Mouse (Mus musculus) intestine, embryonic 14.5 days (tissue): ENCODE data around the gene Klk12. TPM values are rescaled to one million over a fixed set of nuclear protein-coding genes. Genes with fewer than 3 reads are reported as not detected.

Experiments used
- ATAC-seq: fragments of 200-750 bp; cut with Nextera tagmentation; replicated peaks from 2 replicates; pipeline ENCODE4 v1.8.0; 2017; ENCODE audit warnings: low read depth, moderate number of reproducible peaks, moderate TSS enrichment, moderate library complexity; ENCODE audit not compliant: low FRiP score, low TSS enrichment
- DNase-seq: peaks from one replicate; pipeline ENCODE4 v3.0.0-alpha.2; 2018; ENCODE audit warnings: low spot score
- H3K27ac ChIP-seq: fragments of 300-500 bp; sonication (generic); 2 replicates; pipeline ENCODE4 v1.5.1; 2014; ENCODE audit warnings: low read depth, mild to moderate bottlenecking, control low read depth
- H3K27me3 ChIP-seq: fragments of 300-500 bp; sonication (generic); replicated peaks from 2 replicates; pipeline ENCODE4 v1.6.1; 2014; ENCODE audit warnings: low read length, control low read depth; ENCODE audit not compliant: control insufficient read depth, insufficient read depth
- H3K36me3 ChIP-seq: fragments of 300-500 bp; sonication (generic); 2 replicates; pipeline ENCODE4 v1.6.1; 2014; ENCODE audit warnings: low read length, control low read depth; ENCODE audit not compliant: control insufficient read depth, insufficient read depth
- H3K4me1 ChIP-seq: fragments of 300-500 bp; sonication (generic); replicated peaks from 2 replicates; pipeline ENCODE4 v1.6.1; 2014; ENCODE audit warnings: low read length, control low read depth, mixed read lengths; ENCODE audit not compliant: control insufficient read depth, insufficient read depth
- H3K4me2 ChIP-seq: fragments of 300-500 bp; sonication (generic); 2 replicates; pipeline ENCODE4 v1.6.1; 2014; ENCODE audit warnings: low read length
- H3K4me3 ChIP-seq: fragments of 300-500 bp; sonication (generic); 2 replicates; pipeline ENCODE4 v1.5.1; 2014; ENCODE audit warnings: low read depth, low read length, control low read depth, mixed read lengths
- H3K9ac ChIP-seq: fragments of 300-500 bp; sonication (generic); 2 replicates; pipeline ENCODE4 v1.6.1; 2014; ENCODE audit warnings: mild to moderate bottlenecking, low read length
- H3K9me3 ChIP-seq: fragments of 300-500 bp; sonication (generic); 2 replicates; pipeline ENCODE4 v1.6.1; 2016; ENCODE audit warnings: low read length, control low read depth; ENCODE audit not compliant: control insufficient read depth
- WGBS: fragments of 180-500 bp; shearing (Covaris S2); extraction: QIAGEN DNeasy Blood & Tissue Kit; methylation state at CpG from one replicate; pipeline ENCODE4 v1.1.7; 2014; 5-methylcytosine and 5-hydroxymethylcytosine counted together
- polyA plus RNA-seq: library from polyadenylated mRNA; unstranded; fragments of >200 nt; fragmentation: Nextera tagmentation; extraction: Ambion mirVana; gene quantifications from 2 replicates; pipeline ENCODE4 v1.2.1, GENCODE M21; 2014

Klk12 gene
- polyA plus RNA-seq, 1 experiment from 2014 or later = not detected

- no peak overlapping the region for H3K9ac ChIP-seq
- WGBS = 73% methylated on average over 6 of the region's 6 CpGs
- no peak for ATAC-seq
Observed at GRCm38 (mm10) chr7:43774802-43775201, 6.1 kb downstream of the Klk12 start.

GRCm38 (mm10) chr7:43775311-43776057, 6.8 kb downstream of the Klk12 start:
- Histone ChIP-seq H3K27ac (no peak overlapping the region), H3K36me3 (no peaks in the 10 kb centered on the region), H3K9ac (no peak overlapping the region), H3K4me1 (no peaks in the 10 kb centered on the region), H3K27me3 (no peaks in the 10 kb centered on the region), H3K9me3 (no peaks in the 10 kb centered on the region), H3K4me3 (no peak overlapping the region), H3K4me2 (no peak overlapping the region)
- WGBS = 56% methylated on average over 6 of the region's 7 CpGs
- ATAC-seq = no peak
- DNase-seq = peak; percentile 50

More at GRCm38 (mm10) chr7:43774802-43775201, 6.1 kb downstream of the Klk12 start:
- H3K4me1 ChIP-seq = no peaks in the 10 kb centered on the region
- H3K9me3 ChIP-seq = no peaks in the 10 kb centered on the region
- H3K4me3 ChIP-seq = no peak overlapping the region
- DNase-seq = no peak
- no peak overlapping the region for H3K27ac ChIP-seq
- H3K27me3 ChIP-seq = no peaks in the 10 kb centered on the region
- no peaks in the 10 kb centered on the region for H3K36me3 ChIP-seq
- no peak overlapping the region for H3K4me2 ChIP-seq

- H3K27me3 ChIP-seq = no peaks in the 10 kb centered on the region
- H3K4me1 ChIP-seq = no peaks in the 10 kb centered on the region
- no peak overlapping the region for H3K9ac ChIP-seq
- no peak for ATAC-seq
- no peak overlapping the region for H3K27ac ChIP-seq
- WGBS = 82% methylated on average over 5 of the region's 5 CpGs
- DNase-seq = peak; percentile 18
- no peaks in the 10 kb centered on the region for H3K9me3 ChIP-seq
- H3K4me3 ChIP-seq = no peak overlapping the region
- no peak overlapping the region for H3K4me2 ChIP-seq
- no peaks in the 10 kb centered on the region for H3K36me3 ChIP-seq
Observed at GRCm38 (mm10) chr7:43776506-43776905, 7.8 kb downstream of the Klk12 start.

GRCm38 (mm10) chr7:43777423-43777822, 8.7 kb downstream of the Klk12 start:
- no peak for DNase-seq
- H3K27me3 ChIP-seq = no peaks in the 10 kb centered on the region
- H3K9me3 ChIP-seq = no peaks in the 10 kb centered on the region

GRCm38 (mm10) chr7:43778176-43778970, 9.7 kb downstream of the Klk12 start:
- Histone ChIP-seq H3K4me3 (no peak overlapping the region), H3K27ac (no peak overlapping the region), H3K4me2 (no peak overlapping the region), H3K9me3 (no peaks in the 10 kb centered on the region), H3K36me3 (no peaks in the 10 kb centered on the region), H3K27me3 (no peaks in the 10 kb centered on the region; the same call in 1 of the 2 replicates), H3K9ac (no peak overlapping the region), H3K4me1 (no peaks in the 10 kb centered on the region)
- ATAC-seq = no peak
- WGBS = 86% methylated on average over 10 of the region's 10 CpGs
- DNase-seq = peak; percentile 24

More at GRCm38 (mm10) chr7:43777423-43777822, 8.7 kb downstream of the Klk12 start:
- no peak overlapping the region for H3K27ac ChIP-seq
- WGBS = 83% methylated on average over 12 of the region's 12 CpGs
- H3K4me2 ChIP-seq = no peak overlapping the region
- no peaks in the 10 kb centered on the region for H3K36me3 ChIP-seq
- H3K9ac ChIP-seq = no peak overlapping the region
- ATAC-seq = no peak
- no peak overlapping the region for H3K4me3 ChIP-seq
- H3K4me1 ChIP-seq = no peaks in the 10 kb centered on the region

GRCm38 (mm10) chr7:43780241-43780640, 11.5 kb downstream of the Klk12 start:
- peak; percentile 50 for DNase-seq
- no peaks in the 10 kb centered on the region for H3K36me3 ChIP-seq

GRCm38 (mm10) chr7:43780746-43781145, 12.0 kb downstream of the Klk12 start, which contains the start of gene Klk10:
Klk10 (plus strand) TSS chr7:43781035.
- Histone ChIP-seq H3K27me3 (no peaks in the 10 kb centered on the region; the same call in 1 of the 2 replicates), H3K4me1 (no peaks in the 10 kb centered on the region), H3K27ac (no peak within 1 kb of the TSS), H3K4me3 (no peak within 1 kb of the TSS), H3K9ac (no peak within 1 kb of the TSS), H3K4me2 (no peak within 1 kb of the TSS), H3K36me3 (no peaks in the 10 kb centered on the region), H3K9me3 (no peaks in the 10 kb centered on the region)
- WGBS = 39% methylated on average over 5 of the region's 5 CpGs
- no peak for ATAC-seq
- DNase-seq = peak; percentile 45

More at GRCm38 (mm10) chr7:43780241-43780640, 11.5 kb downstream of the Klk12 start:
- Histone ChIP-seq H3K9ac (no peak overlapping the region), H3K27me3 (no peaks in the 10 kb centered on the region; the same call in 1 of the 2 replicates), H3K27ac (no peak overlapping the region), H3K9me3 (no peaks in the 10 kb centered on the region), H3K4me3 (no peak overlapping the region), H3K4me1 (no peaks in the 10 kb centered on the region), H3K4me2 (no peak overlapping the region)
- ATAC-seq = no peak
- 58% methylated on average over 6 of the region's 6 CpGs for WGBS

- no peak overlapping the region for H3K9ac ChIP-seq
- DNase-seq = no peak
- H3K27ac ChIP-seq = no peak overlapping the region
- H3K36me3 ChIP-seq = no peaks in the 10 kb centered on the region
- no peaks in the 10 kb centered on the region for H3K9me3 ChIP-seq
- WGBS = 88% methylated on average over 11 of the region's 11 CpGs
- no peak overlapping the region for H3K4me3 ChIP-seq
- no peaks in the 10 kb centered on the region; the same call in 1 of the 2 replicates for H3K27me3 ChIP-seq
- H3K4me1 ChIP-seq = no peaks in the 10 kb centered on the region
- H3K4me2 ChIP-seq = no peak overlapping the region
- no peak for ATAC-seq
Observed at GRCm38 (mm10) chr7:43781541-43781940, 12.8 kb downstream of the Klk12 start.
